Mouse (Mus musculus) heart, postnatal 0 days (tissue): ENCODE measurements at regions not wholly inside any gene's neighbourhood (a gene's known extent, or its start where the extent isn't known, plus 50 kb on each side); places are given as distances from the start of the nearest gene placed in this dataset.
"Not testable (repeated sequence)": the region's sequence is repeated elsewhere in the genome, so short reads cannot be mapped to it uniquely, and the experiment has no call there.

Source experiments
- ATAC-seq: fragments of 200-750 bp; cut with Nextera tagmentation; 2 replicates; pipeline ENCODE4 v1.8.0; 2017; ENCODE audit warnings: low read depth, moderate number of reproducible peaks, moderate library complexity; ENCODE audit not compliant: insufficient read depth
- DNase-seq: peaks from one replicate; pipeline ENCODE4 v3.0.0-alpha.2; 2016; ENCODE audit warnings: low spot score
- H3K27ac ChIP-seq: fragments of 300-500 bp; sonication (generic); 2 replicates; pipeline ENCODE4 v1.5.1; 2014; ENCODE audit warnings: low read depth, mild to moderate bottlenecking
- H3K27me3 ChIP-seq: fragments of 300-500 bp; sonication (generic); 2 replicates; pipeline ENCODE4 v1.6.1; 2014; ENCODE audit warnings: low read length, mixed read lengths; ENCODE audit not compliant: control insufficient read depth, insufficient read depth
- H3K36me3 ChIP-seq: fragments of 300-500 bp; sonication (generic); replicated peaks from 2 replicates; pipeline ENCODE4 v1.6.1; 2014; ENCODE audit warnings: low read length, mixed read lengths; ENCODE audit not compliant: control insufficient read depth, insufficient read depth
- H3K4me1 ChIP-seq: fragments of 300-500 bp; sonication (generic); 2 replicates; pipeline ENCODE4 v1.6.1; 2014; ENCODE audit warnings: antibody characterized with exemption; ENCODE audit not compliant: control insufficient read depth, insufficient read depth
- H3K4me2 ChIP-seq: fragments of 300-500 bp; sonication (generic); 2 replicates; pipeline ENCODE4 v1.6.1; 2014; ENCODE audit warnings: low read depth, mild to moderate bottlenecking, low read length, moderate library complexity
- H3K4me3 ChIP-seq: fragments of 300-500 bp; sonication (generic); 2 replicates; pipeline ENCODE4 v1.5.1; 2014; ENCODE audit warnings: low read depth, low read length
- H3K9ac ChIP-seq: fragments of 300-500 bp; sonication (generic); replicated peaks from 2 replicates; pipeline ENCODE4 v1.6.1; 2014; ENCODE audit warnings: low read depth, low read length, mixed read lengths
- H3K9me3 ChIP-seq: fragments of 300-500 bp; sonication (generic); replicated peaks from 2 replicates; pipeline ENCODE4 v1.6.1; 2016; ENCODE audit warnings: low read length; ENCODE audit not compliant: control insufficient read depth
- CTCF ChIP-seq: IDR thresholded peaks from 2 replicates; pipeline ENCODE4 v1.5.1; 2016; ENCODE audit warnings: antibody characterized with exemption, control low read depth, low read depth
- EP300 ChIP-seq: IDR thresholded peaks from 2 replicates; pipeline ENCODE4 v1.6.1; 2016; ENCODE audit warnings: antibody characterized with exemption, low read depth
- WGBS: fragments of 180-500 bp; shearing (Covaris S2); extraction: QIAGEN DNeasy Blood & Tissue Kit; methylation state at CpG from one replicate; pipeline ENCODE4 v1.1.7; 2014; 5-methylcytosine and 5-hydroxymethylcytosine counted together

GRCm38 (mm10) chrX:65778656-65779370 lies 525.2 kb downstream of the 4930447F04Rik start:
- not testable (repeated sequence) for ATAC-seq, DNase-seq, H3K4me2 ChIP-seq, H3K9me3 ChIP-seq, H3K27me3 ChIP-seq, H3K4me3 ChIP-seq, H3K4me1 ChIP-seq, H3K36me3 ChIP-seq, H3K9ac ChIP-seq, H3K27ac ChIP-seq
- 36% methylated on average over 5 of the region's 5 CpGs for WGBS

- Histone ChIP-seq H3K9ac (no peak overlapping the region), H3K4me3 (no peak overlapping the region), H3K9me3 (no peaks in the 10 kb centered on the region), H3K4me2 (no peak overlapping the region), H3K27me3 (no peaks in the 10 kb centered on the region), H3K4me1 (no peaks in the 10 kb centered on the region), H3K27ac (no peak overlapping the region), H3K36me3 (no peaks in the 10 kb centered on the region)
- ATAC-seq: no peak
- no peak for TF ChIP-seq CTCF
- no peak for TF ChIP-seq EP300
- 79% methylated on average over 1 of the region's 1 CpGs for WGBS
- DNase-seq: no peak
Measured at GRCm38 (mm10) chrX:65769861-65770260, 534.2 kb downstream of the 4930447F04Rik start.

- TF ChIP-seq CTCF (peak; percentile 33), EP300 (no peak)
- no peak for DNase-seq
- H3K4me2 ChIP-seq: no peak overlapping the region
- H3K27ac ChIP-seq: no peak overlapping the region
- no peaks in the 10 kb centered on the region for H3K9me3 ChIP-seq
- H3K27me3 ChIP-seq: no peaks in the 10 kb centered on the region
- H3K9ac ChIP-seq: no peak overlapping the region
- no peaks in the 10 kb centered on the region for H3K36me3 ChIP-seq
- H3K4me1 ChIP-seq: no peaks in the 10 kb centered on the region
- ATAC-seq: no peak
- H3K4me3 ChIP-seq: no peak overlapping the region
Measured at GRCm38 (mm10) chrX:65734577-65734976, 569.4 kb downstream of the 4930447F04Rik start.

- TF ChIP-seq CTCF (no peak), EP300 (no peak)
- no peak overlapping the region for H3K27ac ChIP-seq
- DNase-seq (no peak), ATAC-seq (no peak)
- H3K27me3 ChIP-seq: no peaks in the 10 kb centered on the region
- no peak overlapping the region for H3K9ac ChIP-seq
- no peak overlapping the region for H3K4me2 ChIP-seq
- no peak overlapping the region for H3K4me3 ChIP-seq
- H3K36me3 ChIP-seq: no peaks in the 10 kb centered on the region
- H3K4me1 ChIP-seq: no peaks in the 10 kb centered on the region
- no peaks in the 10 kb centered on the region for H3K9me3 ChIP-seq
Measured at GRCm38 (mm10) chrX:65715562-65715961, 588.5 kb downstream of the 4930447F04Rik start.
